Mouse (Mus musculus) brain, adult 2 months (tissue): Measurements from ENCODE around the gene Snrnp70.

Experiments used
- DNase-seq: peaks from one replicate; pipeline ENCODE4 v3.0.0; 2011; ENCODE audit warnings: low read depth, low spot score

Gene Snrnp70

GRCm38 (mm10) chr7:45395578-45396336 lies at the start of gene Snrnp70:
Gene Snrnp70 (minus strand): TSS chr7:45395742.
- DNase-seq, result peak; percentile 100

DNA sequence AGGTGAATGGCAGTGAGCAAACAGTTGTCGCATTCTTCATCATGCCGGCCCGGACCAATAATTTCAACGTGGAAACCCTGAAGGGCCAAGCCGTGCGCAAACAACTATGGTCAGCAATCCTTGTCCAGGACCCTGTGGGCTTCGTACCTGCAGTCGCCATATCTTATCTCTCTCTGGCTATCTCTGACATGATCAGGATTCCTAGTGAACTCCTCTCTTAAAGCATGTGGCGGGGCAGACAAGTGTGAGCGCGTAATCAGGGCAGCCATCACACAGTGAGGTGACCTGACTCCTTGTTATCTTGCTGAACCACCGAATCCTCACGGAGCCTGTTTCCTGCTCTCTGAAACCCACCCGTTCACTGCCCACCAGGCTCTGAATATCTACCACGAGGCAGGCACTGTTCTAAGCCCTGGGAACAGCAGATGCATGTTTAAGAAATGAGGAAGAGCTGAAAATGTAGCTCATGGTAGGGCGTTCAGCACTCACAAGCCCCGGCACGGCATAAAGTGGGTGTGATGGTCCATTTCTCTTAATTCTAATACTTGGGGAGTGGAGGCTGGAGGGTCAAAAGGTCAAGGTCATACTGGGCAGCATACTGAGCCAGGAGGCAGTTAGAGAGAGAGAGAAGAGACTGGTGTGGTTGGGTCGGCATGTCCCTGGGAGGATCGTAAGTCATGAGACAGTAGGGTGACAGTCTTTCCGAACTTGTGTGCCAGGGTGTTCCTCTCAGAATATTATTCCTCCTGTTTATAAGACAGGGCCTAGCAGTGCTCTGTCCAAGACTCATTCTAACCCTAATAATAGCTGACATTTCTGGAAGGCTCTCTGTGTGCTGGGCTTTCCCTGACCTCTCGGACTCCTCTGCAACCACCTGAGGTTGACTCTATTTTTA lies 48.2 kb upstream of the Snrnp70 start:
- DNase-seq, result no peak

GRCm38 (mm10) chr7:45437521-45438276 lies 42.2 kb upstream of the Snrnp70 start, which contains the start of gene Ruvbl2:
Gene Ruvbl2 (minus strand): TSS chr7:45438096.
- peak; percentile 66 for DNase-seq

- no peak for DNase-seq
Observed at GRCm38 (mm10) chr7:45437046-45437445, 41.5 kb upstream of the Snrnp70 start.

DNA sequence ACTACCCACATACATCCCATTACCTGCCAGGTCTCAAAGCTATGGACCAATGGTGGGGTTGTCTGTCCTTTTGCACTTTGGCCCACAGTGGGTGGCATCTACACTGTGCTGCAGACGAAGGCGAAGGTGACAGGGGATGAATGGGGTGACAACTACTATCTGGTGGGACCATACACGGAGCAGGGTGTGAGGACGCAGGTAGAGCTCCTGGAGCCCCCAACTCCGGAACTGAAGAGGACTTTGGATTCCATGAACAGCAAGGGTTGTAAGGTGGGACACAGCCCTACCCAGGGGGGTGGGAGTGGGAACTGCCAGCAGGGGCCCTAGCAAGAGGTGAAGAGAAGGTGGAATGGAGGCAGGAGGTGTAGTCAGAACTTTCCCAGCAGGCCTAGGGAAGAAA lies 40.9 kb upstream of the Snrnp70 start:
- no peak for DNase-seq

- DNase-seq, result peak; percentile 33
Observed at GRCm38 (mm10) chr7:45435038-45435437, 39.5 kb upstream of the Snrnp70 start.

DNA sequence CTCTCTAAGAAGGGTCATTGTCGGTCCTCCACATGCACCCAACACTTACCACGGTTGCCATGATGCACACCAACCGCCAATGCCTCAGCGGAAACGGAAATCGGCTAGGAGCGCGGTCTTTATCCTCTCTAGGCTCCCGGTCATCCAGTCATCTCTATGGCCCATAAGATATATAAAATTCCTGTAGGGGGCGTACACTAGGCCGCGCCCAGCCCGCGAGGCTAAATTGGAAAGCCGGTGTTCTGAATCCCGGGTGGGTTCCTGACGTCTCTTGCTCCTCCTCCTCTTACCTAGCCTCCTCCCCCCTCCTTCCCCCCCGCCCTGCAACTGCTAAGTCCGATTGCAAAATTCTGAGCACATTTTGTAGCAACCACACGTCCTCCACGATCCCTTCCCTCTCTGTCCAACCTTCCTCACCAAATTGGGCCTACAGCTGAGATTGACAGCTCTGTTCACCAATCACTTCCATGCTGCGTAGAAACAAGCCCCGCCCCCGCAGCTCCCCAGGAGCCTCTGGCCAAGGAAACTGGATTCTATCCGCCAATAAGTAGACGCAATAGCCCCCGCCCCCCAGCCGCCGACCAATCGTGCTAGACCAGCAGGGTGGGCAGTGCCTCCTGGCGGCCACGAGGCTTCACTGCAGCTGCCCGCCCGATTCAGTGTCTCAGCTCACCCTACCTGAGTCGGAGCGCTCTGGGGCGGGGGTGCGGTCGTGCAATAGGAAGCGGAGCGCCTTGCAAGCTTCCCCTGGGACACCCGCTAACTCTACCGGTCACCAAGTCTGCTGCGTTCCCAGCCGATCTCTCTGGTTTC lies 38.9 kb upstream of the Snrnp70 start, which contains the start of gene Gys1:
Gene Gys1 (plus strand): TSS at position 642 of the 813 bp plus-strand sequence.
- peak; percentile 100 for DNase-seq

- no peak for DNase-seq
Observed at GRCm38 (mm10) chr7:45433835-45434202, 38.3 kb upstream of the Snrnp70 start.

GRCm38 (mm10) chr7:45426556-45426955 lies 31.0 kb upstream of the Snrnp70 start:
- no peak for DNase-seq

DNA sequence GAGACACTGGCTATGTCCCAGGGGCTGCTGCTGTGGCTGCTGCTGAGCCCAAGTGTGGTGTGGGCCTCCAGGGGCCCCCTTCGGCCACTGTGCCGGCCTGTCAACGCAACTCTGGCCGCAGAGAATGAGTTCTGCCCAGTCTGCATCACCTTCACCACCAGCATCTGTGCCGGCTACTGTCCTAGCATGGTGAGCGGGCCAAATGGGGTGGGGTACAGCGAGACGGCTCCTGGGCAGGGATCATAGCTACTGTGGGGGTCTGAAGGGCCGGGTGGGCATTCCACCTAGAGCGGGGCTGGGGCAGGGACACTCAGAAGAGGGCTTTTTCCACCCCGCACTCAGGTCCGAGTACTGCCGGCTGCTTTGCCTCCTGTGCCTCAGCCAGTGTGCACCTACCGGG lies 25.7 kb upstream of the Snrnp70 start:
- no peak for DNase-seq

GRCm38 (mm10) chr7:45420615-45420919 lies 25.0 kb upstream of the Snrnp70 start, which contains the start of gene Lhb:
Gene Lhb (plus strand): TSS chr7:45420820.
- DNase-seq, result no peak

- DNase-seq, result no peak
Observed at GRCm38 (mm10) chr7:45419859-45420614, 24.5 kb upstream of the Snrnp70 start.

DNA sequence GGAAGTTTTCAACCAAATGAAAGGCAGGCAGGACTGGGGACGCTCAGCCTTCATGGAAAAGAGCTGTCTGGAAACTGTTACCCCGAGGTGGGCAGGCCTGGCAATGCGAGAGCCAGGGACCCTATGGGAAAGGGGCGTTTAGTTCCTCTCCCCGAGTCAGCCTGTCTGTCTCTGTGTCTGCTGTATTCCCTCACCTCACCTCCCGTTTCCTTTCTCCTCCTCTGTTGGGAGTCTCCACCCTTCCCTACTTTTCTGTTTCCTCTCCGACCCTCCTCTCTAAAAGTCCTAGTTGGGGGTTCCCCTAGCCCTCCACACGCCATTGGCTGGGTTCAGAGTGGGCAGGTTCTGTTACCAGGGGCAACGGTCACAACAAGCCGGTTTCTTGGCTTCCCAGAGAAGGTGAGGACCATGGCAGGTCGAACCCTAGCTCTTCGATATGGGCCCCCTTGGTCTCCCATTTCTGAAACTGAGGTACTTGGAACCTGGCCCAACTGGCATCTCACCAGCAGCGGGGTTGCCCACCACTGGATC lies 22.5 kb upstream of the Snrnp70 start:
- DNase-seq, result no peak

DNA sequence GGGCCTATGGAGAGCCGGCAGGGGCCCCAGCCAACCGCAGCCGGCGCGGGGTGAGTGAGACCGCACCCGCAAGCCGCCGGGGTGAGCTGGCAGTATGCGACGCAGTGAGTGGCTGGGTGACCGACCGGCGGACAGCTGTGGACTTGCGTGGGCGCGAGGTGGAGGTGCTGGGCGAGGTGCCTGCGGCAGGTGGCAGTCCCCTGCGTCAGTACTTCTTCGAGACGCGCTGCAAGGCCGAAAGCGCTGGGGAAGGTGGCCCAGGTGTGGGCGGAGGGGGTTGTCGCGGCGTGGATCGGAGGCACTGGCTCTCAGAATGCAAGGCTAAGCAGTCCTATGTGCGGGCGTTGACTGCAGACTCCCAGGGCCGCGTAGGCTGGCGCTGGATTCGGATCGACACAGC lies 20.1 kb upstream of the Snrnp70 start:
- peak; percentile 51 for DNase-seq

GRCm38 (mm10) chr7:45414740-45415224 lies 19.2 kb upstream of the Snrnp70 start:
- DNase-seq, result no peak

- DNase-seq, result no peak
Observed at GRCm38 (mm10) chr7:45413864-45414739, 18.6 kb upstream of the Snrnp70 start.

DNA sequence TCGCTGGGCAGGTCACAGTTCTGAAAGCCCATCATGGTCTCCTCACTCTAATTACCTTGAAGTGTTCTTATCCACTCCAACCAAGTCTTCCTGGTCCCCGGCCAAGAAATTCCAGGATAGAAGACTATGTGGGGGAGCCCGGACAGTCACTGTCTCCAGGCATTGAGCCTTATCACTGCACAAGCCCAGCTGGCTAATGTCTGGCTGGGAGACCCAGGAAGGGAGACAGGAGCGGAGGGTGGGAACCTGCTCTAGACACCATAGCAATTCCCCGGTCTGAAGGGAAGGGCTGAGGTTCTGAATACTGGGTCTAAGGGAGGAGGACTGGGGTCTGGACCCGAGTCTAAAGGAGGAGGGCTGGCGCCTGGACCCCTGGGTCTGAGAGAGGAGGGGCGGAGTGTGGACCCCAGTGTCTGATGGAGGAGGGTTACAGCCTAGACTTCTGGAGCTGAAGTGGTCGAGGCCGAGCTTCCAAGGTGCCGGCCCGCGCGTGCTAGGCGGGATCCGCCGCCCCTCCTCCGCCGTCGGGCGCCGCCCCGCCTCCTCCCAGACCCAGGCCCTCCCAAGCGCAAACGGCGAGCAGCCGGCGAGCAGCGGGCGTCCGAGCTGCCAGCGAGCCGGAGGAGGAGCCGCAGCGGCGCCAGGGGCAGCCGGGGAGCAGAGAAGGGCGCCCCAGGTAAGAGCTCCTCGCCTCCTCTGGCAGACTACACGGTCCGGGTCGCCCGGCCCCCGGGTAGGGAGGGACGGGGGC lies 17.7 kb upstream of the Snrnp70 start, which contains the start of gene Ntf5:
Gene Ntf5 (plus strand): TSS at position 583 of the 751 bp plus-strand sequence.
- DNase-seq, result no peak

DNA sequence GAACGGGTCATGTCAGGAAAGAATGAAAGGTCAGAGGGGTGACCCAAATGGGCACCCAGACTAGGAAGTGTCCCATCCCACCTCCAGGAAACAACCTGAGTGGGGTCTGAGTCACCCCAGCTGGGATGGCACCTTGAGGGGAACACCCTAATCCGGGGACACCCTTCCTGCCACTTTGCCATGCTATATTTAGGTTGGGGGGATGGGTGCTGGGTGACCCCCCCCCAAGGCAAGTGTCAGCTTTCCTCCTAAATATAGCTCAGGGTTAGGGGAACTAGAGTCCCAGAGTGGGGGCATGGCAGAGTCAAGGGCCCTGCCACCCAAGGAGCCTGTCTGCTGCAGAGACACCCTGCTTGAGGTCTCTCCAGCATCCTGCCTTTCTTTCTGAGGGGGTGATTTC lies 16.9 kb upstream of the Snrnp70 start:
- no peak for DNase-seq
